Mouse (Mus musculus) right cerebral cortex, postnatal 10 days (tissue): ENCODE results near the gene Dnlz.

Source experiments
- DNase-seq, 2 experiments: peaks; one replicate each; pipeline ENCODE4 v3.0.0; 2021; ENCODE audit warnings: low spot score in 2 of 2

Dnlz gene

GRCm38 (mm10) chr2:26299336-26299735, 52.6 kb downstream of the Dnlz start:
- DNase-seq, result no peak

DNA sequence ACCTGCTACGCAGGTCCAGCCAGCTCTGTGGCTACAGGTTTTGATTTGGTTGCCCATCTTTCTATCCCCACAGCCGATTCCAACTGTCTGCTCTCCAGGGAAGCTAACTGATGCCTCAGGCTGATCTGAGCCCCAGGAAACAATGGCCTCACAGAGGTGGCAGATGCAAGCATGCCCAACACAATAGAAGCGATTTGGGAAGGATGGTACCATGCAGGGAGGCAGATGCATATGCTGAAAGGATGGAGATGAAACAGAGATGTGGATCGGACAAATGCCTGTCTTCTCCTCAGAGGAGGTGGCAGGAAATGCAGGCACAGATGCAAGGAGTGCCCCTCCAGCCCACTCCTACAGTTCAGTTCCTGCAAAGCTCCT, 53.1 kb downstream of the Dnlz start:
- no peak for DNase-seq

DNA sequence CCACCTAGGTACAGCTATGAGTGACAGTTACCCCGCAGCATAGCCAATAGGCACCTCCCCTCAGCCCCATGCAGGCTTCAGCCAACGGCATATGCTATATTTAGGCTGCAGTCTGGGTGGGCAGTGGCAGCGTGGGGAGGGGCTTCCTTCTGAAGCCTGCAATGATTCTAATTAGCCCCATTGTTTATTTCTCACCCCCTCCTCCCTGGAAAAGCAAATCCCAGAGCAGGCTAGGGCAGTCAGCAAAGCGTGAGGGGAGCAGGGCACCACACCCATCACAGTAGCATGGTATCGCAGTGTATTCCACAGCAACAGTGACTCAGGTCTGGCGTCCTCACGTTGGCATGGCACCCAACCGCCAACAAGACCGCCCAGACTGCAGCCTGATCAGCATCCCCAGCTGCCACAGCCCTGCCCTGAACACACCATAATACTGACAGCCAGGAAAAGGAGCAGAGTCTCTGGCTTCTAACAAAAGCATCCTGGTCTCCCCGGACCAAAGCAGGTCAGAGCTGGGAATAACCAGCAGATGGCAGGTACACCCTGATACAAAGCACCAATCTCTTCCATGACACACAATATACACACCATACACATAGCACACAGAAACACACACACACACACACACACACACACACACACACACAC, 53.6 kb downstream of the Dnlz start:
- DNase-seq, result peak; percentile 83 to 91
